Mouse (Mus musculus) embryonic stem cell, embryonic (primary cell): ENCODE data around the gene Vti1b.

Experiments
- CTCF ChIA-PET, 4 experiments: fragments of 300-600 bp in 2 of 4; fragments of 350-600 bp in 2 of 4; sonication (Branson Sonifier 250); formaldehyde crosslinking; loops; one replicate each; lab custom pipeline; 2022; ENCODE audit warnings: inconsistent platforms in 2 of 4; lab: Charles Lee
- POLR2A ChIA-PET, 4 experiments: fragments of 300-600 bp in 2 of 4; fragments of 350-600 bp in 2 of 4; sonication (Branson Sonifier 250); formaldehyde crosslinking; loops; one replicate each; lab custom pipeline; 2022; ENCODE audit warnings: antibody characterized with exemption in 4 of 4, inconsistent platforms in 1 of 4; lab: Charles Lee

Gene Vti1b

GRCm38 (mm10) chr12:79170421-79170820 lies 2.0 kb downstream of the Vti1b start:
- CTCF ChIA-PET: interaction anchor here in 1 of 4 experiments (1.3 kb wide), 1 partner anchor 23 kb away, joined by 4 read pairs; no protein-coding TSS in a partner anchor
- POLR2A ChIA-PET: interaction anchor here in 1 of 4 experiments (0.6 to 2.6 kb wide), 2 partner anchors 13 to 64 kb away, joined by 3 to 9 read pairs; no protein-coding TSS in a partner anchor

- CTCF ChIA-PET: interaction anchor here in 1 of 4 experiments (1.0 to 1.2 kb wide), 2 partner anchors 24 to 250 kb away, joined by 3 to 4 read pairs; no protein-coding TSS in a partner anchor
- POLR2A ChIA-PET: no interaction called here
Observed at GRCm38 (mm10) chr12:79169173-79169572, 3.3 kb downstream of the Vti1b start.

- ChIA-PET POLR2A (interaction anchor here in 1 of 4 experiments (1.2 kb wide), 1 partner anchor 9 kb away, joined by 3 read pairs; no protein-coding TSS in a partner anchor), CTCF (no interaction called here)
Observed at GRCm38 (mm10) chr12:79162876-79163275, 9.6 kb downstream of the Vti1b start.

GRCm38 (mm10) chr12:79149653-79150052 lies 22.8 kb downstream of the Vti1b start:
- CTCF ChIA-PET: no interaction called here
- POLR2A ChIA-PET: interaction anchor here in 1 of 4 experiments (1.1 to 1.8 kb wide), 3 partner anchors 18 to 148 kb away, joined by 3 to 6 read pairs (median 5); partner anchors contain the start of genes Arg2 and Rad51b

GRCm38 (mm10) chr12:79141384-79141783 lies 31.1 kb downstream of the Vti1b start:
- CTCF ChIA-PET: no interaction called here
- POLR2A ChIA-PET: interaction anchor here in 1 of 4 experiments (2.8 kb wide), 1 partner anchor 10 kb away, joined by 10 read pairs; the partner anchor contains the start of gene Arg2

GRCm38 (mm10) chr12:79140811-79141210 lies 31.7 kb downstream of the Vti1b start:
- ChIA-PET CTCF (no interaction called here), POLR2A (interaction anchor here in 1 of 4 experiments (2.8 kb wide), 1 partner anchor 10 kb away, joined by 10 read pairs; the partner anchor contains the start of gene Arg2)

GRCm38 (mm10) chr12:79139417-79139816 lies 33.0 kb downstream of the Vti1b start:
- ChIA-PET POLR2A (interaction anchor here in 1 of 4 experiments (1.4 kb wide), 1 partner anchor 9 kb away, joined by 5 read pairs; no protein-coding TSS in a partner anchor), CTCF (no interaction called here)

DNA sequence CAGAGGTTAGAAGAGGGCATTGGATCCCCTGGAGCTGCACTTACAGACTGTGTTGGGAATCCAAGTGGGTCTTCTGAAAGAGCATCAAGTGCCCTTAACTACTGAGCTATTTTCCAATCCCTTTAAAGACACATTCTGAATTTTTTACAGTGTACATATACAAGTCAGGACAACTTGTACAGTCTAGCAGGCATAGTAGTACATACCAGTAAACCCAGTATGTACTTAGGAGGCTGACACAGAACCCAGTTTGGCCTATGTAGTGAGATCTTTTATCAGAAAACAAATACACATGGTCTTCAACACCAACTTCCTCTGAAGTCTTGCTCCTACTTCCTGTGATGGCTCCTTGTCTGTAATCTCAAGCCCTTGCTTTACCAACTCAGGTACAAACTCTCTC lies 33.5 kb downstream of the Vti1b start:
- ChIA-PET CTCF (no interaction called here), POLR2A (interaction anchor here in 1 of 4 experiments (1.4 kb wide), 1 partner anchor 9 kb away, joined by 5 read pairs; no protein-coding TSS in a partner anchor)

DNA sequence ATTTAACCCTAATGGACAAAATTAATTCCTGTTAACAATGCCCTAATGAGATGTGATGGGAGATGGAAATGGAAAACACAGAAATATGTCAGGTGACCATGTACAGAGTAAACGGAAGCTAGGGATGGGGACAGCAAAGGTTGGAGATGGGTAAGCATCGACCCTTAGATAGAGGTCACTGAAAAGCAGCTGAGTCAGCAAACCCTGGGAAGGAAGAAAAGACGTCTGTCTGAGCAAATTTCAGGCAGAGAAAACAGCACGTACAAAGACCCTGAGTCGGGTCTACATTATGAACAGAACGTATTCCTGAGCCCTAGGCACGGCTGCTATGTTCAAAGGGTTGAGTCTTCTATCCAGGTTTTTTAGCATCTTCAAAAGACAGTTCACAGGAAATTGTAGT lies 35.5 kb downstream of the Vti1b start:
- ChIA-PET POLR2A (no interaction called here), CTCF (no interaction called here)

- ChIA-PET POLR2A (interaction anchor here in 1 of 4 experiments (0.8 kb wide), 1 partner anchor 9 kb away, joined by 4 read pairs; no protein-coding TSS in a partner anchor), CTCF (no interaction called here)
Observed at GRCm38 (mm10) chr12:79135105-79135504, 37.4 kb downstream of the Vti1b start.

GRCm38 (mm10) chr12:79134676-79135075 lies 37.8 kb downstream of the Vti1b start:
- POLR2A ChIA-PET: no interaction called here

GRCm38 (mm10) chr12:79131706-79132460 lies 40.6 kb downstream of the Vti1b start:
- CTCF ChIA-PET: interaction anchor here (0.8 to 2.8 kb wide), 5 partner anchors 35 to 213 kb away, joined by 3 to 11 read pairs (median 5); no protein-coding TSS in a partner anchor
- POLR2A ChIA-PET: interaction anchor here in 3 of 4 experiments (0.7 to 2.3 kb wide), 15 partner anchors 10 to 982 kb away, joined by 3 to 10 read pairs (median 3); partner anchors contain the start of genes Rad51b (in 1 of the 3) and Vti1b (in 1 of the 3)

More at GRCm38 (mm10) chr12:79134676-79135075, 37.8 kb downstream of the Vti1b start:
- CTCF ChIA-PET: no interaction called here

- ChIA-PET CTCF (interaction anchor here (0.6 to 2.8 kb wide), 13 partner anchors 9 to 1458 kb away, joined by 3 to 15 read pairs (median 4); partner anchors contain the start of gene Vti1b (in 1 of the 4)), POLR2A (interaction anchor here in 3 of 4 experiments (0.5 to 2.3 kb wide), 29 partner anchors 10 to 1035 kb away, joined by 3 to 10 read pairs (median 3); partner anchors contain the start of genes Pigh (in 1 of the 3), Plekhh1 (in 1 of the 3), Rad51b (in 1 of the 3) and Vti1b (in 1 of the 3))
Observed at GRCm38 (mm10) chr12:79131178-79131675, 41.2 kb downstream of the Vti1b start.

DNA sequence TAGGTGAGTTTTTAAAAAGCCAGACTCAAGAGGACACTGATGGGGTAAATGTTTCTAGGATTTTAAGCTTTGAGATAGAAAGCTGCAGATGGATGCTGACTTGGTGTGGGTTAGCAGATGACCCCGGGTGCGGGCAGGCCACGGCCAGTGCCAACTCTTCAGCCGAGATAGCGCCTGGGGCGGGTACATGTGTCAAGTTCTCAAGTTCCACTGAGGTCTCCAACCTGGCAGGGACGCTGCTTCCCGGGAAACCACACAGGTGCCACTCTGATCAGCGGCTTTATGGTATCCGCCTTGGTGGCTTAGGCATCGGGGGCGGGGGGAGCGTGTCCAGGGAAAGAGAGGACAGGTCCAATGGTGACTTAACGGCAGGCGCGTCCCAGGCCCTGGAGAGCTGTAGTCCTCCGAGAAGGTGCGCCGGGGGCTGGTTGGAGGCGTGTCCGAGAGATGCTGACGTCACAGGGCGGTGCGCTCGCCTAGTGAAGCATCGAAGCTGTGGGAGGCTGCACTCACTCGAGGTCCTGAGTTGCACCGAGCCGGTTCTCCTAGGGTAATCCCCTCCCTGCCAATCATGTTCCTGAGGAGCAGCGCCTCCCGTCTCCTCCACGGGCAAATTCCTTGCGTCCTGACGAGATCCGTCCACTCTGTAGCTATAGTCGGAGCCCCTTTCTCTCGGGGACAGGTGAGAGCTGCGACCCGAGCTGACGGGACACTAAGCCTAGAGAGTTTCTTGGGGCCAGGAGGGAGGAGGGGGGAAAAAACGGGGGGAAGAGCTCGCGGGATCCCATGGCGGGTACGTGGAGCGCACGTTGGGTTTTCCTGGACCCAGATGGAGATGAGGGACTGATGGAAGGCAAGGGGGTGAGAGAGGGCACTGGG lies 41.9 kb downstream of the Vti1b start, which contains the start of gene Arg2:
Gene Arg2 (plus strand): TSS at position 479 of the 879 bp plus-strand sequence.
- ChIA-PET POLR2A (interaction anchor here in 3 of 4 experiments (0.5 to 2.3 kb wide), 29 partner anchors 10 to 1035 kb away, joined by 3 to 10 read pairs (median 3); partner anchors contain the start of genes Pigh (in 1 of the 3), Plekhh1 (in 1 of the 3) and Rad51b (in 1 of the 3)), CTCF (interaction anchor here (0.6 to 2.8 kb wide), 15 partner anchors 9 to 1457 kb away, joined by 3 to 15 read pairs (median 4); partner anchors contain the start of gene Vti1b (in 1 of the 4))

GRCm38 (mm10) chr12:79122820-79123219 lies 49.6 kb downstream of the Vti1b start:
- ChIA-PET CTCF (no interaction called here), POLR2A (no interaction called here)

GRCm38 (mm10) chr12:79118991-79119390 lies 53.5 kb downstream of the Vti1b start:
- POLR2A ChIA-PET: interaction anchor here in 2 of 4 experiments (0.6 to 2.3 kb wide), 4 partner anchors 11 to 65 kb away, joined by 3 to 10 read pairs (median 5); partner anchors contain the start of gene Arg2 (in 2 of the 2)
- CTCF ChIA-PET: interaction anchor here in 1 of 4 experiments (0.6 kb wide), 1 partner anchor 198 kb away, joined by 3 read pairs; no protein-coding TSS in a partner anchor
